Mouse (Mus musculus) CH12F3 (cell line): ENCODE results near the gene Milr1.
"Not testable (repeated sequence)": the region's sequence is repeated elsewhere in the genome, so short reads cannot be mapped to it uniquely, and the experiment has no call there.

Experiments used
- in situ Hi-C: fragments of 300-500 bp; cut with MboI; formaldehyde crosslinking; loops from 2 replicates; pipeline ENCODE4 v1.14.3; 2020; ENCODE audit warnings: low sequenced_read_pairs

Gene Milr1

DNA sequence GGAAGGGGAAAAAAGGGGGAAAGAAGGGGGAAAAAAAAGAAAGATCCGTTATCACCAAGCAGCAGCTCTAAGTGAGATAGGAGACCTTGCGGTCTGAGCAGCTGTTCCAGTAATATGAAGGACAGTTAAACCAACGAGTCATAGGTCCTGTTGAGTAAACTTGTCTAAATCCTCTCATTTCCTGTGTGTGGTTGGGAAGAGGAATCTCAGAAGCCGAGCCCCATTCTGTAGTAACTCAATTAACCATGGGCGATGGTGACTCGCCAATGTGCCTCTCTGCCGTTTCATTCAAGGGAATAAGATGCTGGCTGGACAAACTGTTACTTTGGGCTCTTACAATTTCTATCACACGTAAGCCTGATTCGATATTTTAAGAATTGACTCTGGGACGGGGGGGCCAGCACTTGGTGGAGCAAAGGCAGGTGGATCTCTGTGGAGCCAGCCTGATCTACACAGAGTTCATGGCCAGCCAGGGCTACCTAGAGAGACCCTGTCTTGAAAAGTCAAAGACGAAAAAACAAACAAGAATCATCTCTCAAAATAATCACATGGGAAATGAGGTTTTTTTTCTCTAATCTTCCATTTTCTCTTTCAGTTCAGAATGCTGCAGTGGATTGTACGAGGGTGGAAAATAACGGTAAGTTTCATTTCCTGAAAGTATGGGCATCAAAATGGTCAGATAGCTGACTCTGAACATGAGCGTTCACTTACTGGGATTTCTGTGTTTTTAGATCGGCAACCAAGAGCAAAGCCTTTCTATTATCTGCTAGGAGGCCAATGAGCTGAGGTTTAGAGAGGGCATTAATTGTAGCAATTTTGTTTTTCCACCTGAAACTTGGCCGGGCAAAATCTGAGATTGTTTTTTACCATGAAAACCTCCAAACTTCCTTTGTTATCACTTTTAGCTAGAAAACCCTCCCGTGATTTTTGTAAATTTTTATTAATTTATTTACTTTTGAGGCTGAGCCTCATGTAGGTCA, at the start of gene Milr1:
TSS of gene Milr1 (plus strand) at position 188 of the 980 bp plus-strand sequence.
- in situ Hi-C loops = loop anchor here (25.0 kb wide), 1 partner anchor 239 kb away; no protein-coding TSS in a partner anchor

DNA sequence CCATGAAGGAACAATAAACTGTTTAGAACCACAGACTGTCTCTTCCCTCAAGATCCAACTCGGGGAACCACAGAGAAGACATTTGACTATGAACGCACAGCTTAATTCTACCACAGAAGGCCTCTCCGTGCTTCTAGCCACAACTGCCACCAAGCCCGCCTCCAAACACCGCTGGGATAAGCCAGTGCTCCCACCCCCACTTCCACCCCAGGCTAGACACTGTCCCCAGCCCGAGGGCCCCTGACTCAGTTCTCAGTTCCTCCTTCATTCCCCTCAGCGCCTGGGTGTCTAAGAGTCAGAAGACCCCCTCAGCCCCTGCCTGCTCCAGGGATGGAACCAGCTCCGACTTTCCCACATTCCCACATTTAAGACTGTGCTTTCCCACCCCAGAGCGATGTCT, 49.4 kb upstream of the Milr1 start:
- in situ Hi-C loops = no loop called here

DNA sequence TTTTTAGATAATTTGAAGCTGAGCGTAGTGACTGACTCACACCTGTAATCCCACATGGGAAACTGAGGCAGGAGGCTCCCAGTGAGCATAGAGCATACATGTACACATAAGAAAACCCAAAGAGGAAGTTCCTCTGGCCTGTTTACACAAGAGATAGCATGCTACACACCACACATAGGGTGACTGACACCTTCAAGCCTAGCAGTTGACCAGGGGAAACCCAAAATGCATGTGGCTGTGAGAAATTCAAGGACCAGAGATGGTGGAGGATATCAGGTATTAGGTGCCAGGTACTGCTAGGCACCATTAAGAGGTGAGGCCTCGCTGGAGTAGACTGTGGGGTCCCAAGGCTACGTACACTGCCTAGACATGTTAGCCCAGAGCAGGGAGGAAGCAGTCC, 48.4 kb upstream of the Milr1 start:
- in situ Hi-C loops = no loop called here

DNA sequence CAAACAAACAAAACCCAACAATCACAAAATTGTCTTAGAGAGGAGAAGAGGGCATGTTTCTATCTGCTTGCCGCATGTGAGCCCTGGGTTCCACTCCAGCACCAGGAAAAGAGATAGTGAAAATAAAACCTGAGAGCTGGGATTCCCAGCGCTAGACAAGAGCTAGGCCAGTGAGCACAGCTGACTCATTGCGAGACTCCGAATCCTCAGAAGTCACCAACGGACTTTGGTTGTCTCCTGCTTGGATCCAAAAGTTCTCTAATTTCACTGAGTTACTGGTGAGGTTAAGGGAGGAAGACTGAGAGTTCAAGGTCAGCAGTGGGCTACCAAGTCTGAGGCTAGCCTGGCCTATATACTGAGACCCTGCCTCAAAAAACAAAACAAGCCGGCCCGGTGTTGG, 47.1 kb upstream of the Milr1 start:
- in situ Hi-C loops = no loop called here

DNA sequence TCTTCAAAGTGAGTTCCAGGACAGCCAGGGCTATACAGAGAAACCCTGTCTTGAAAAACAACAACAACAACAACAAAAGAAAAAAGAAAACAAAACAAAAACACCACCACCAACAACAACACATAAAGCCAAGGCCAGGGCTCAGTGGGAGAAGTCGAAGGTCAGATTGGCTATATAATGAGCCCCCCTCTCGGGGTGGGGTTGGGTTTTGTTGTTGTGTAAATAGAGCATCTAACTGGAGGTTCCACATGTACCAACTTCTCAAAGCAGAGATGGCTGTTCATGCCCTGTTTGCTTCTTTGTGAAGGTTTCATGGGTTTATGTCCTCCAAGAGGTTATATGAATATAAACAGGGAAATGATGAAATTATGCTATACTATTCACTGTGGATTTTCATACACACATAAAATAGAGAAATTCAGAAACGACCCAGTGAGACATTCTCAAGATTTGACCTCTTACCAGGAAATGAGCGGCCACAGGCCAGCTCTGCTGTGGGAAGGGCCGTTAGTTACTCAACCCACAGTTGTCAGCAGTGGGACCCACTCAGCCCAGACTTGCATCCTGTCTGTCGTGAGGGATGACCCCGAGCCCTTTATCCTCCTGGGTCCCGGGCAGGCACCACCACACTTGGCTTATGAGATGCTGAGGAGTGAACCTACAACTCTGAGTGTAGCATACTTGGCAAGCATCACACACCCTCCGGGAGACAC, 46.5 kb upstream of the Milr1 start:
- in situ Hi-C loops = no loop called here

DNA sequence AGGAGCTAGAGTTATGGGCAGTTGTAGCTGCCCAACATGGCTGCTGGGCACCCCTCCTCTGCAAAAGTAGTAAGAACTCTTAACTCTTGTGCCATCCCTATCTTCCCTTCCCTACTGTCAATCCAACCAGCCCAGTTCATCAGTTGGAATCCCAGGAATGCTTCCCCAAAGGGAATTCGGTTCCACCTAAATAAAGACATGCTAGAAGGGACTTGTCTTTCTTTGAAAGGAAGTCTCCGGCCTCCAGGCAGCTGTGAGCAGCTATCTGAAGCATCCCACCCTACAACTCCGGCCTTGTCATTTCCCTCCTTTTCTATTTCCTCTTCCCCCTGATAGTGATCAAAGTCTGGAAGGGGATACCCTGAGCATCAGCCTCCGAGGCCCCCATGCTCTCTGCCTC, 44.8 kb upstream of the Milr1 start:
- in situ Hi-C loops = no loop called here

DNA sequence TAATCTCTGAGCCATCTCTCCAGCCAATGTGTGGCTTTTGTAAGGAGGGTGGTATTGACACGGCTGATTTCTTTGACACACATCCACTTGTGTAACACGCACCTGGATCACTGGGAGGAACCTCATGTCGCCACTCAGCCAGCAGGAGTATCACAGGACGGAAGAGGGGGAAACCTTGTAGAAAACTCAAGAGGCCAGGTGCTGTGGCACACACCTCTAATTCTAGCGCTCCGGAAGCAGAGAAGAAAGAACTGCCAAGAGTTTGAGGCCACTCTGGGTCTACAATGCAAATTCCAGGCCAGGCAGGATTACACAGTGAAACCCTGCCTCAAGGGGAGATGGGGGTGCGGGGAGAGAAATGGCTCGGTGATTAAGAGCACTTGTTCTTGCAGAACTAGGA, 43.9 kb upstream of the Milr1 start:
- in situ Hi-C loops = no loop called here

DNA sequence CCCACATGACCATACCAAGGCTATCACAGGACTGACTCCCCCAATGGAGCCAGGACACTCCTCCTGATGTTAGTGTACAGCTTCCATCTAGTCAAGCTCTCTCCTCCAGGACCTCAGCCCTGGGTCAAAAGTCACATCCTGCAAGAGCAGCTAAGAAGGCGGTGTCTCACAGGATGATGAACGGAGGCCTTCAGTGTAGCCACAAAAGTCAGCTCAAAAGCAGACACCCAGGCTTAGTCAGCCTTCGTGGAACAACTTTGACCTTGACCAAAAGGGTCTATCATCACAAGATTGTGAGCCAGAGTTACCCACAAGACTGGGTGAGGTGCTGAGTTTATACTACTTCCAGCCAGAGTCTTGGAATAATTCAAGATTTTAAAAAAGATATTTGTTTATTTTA, 43.2 kb upstream of the Milr1 start:
- in situ Hi-C loops = no loop called here

DNA sequence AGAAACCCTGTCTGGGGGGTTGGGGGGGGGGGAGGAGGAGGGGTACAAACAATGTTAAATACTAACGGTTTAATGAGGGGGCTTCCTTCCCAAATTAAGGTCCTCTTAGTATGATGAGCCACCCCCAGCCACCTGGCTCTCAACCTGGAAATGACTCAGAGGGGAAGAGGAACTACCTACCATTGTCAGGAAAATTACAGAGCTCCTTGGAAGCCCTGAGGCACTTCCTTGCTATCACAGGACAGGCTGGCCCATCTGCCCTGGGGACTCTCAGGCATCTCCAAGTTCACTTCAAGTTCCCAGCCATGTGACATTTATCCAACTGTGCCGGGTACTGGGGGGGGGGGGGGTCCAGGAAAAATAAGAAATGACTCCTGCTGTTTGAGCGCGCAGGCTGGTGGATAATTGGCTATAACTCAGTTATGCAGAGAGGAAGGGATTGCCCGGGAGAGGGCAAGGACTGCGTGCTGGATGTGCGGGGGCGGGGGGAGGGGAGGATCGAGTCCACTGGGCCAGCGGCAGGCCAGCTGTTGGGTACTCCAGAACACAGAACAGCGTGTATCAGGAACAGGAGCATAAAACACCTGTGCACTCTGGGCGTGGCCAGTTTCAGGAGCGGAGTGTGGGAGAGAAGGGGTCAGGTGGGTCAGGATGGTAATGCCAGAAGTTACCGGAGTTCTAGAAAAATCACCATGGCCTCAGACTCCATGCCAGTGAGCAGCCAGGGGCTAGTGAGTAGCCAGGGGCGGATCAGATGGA, 41.6 kb upstream of the Milr1 start:
- in situ Hi-C loops = no loop called here

DNA sequence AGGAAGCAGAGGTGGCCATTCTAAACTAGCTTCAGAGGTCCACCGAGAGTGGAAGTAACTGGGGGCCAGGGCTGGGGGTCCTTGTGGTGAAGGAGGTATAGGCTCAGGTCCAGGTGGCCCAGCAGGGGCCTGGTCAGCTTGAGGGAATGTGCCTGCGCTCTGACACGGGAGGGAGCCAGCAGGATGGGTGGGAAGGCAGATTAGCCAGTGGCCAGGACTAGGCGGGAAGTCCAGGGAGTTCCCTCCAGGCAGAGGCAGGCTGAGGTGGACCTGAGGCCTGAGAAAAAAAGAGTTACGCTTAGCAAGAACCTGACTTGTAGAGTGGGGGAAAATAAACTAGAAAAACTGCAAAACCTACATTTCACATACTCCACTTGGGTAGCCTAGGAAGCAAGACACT, 40.2 kb upstream of the Milr1 start:
- in situ Hi-C loops = no loop called here

DNA sequence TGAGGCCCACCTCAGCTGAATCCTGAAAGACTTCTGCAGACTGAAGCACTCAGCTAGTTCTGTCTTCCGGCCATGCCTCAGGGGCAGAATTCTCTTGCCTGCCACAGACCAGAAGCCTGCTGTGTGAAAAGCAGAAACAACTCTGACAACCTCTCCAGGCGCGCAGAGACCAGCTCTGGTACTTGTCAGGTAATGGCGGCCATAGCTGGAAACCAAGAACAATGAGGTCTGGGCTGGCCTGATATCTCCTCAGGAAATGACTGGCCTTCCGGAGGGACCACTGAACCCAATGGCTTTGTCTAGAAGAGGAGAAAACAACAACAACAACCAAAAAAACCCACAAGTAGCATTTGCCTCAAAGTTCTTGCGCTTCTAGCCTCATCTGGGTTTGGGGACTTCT, 36.0 kb upstream of the Milr1 start:
- in situ Hi-C loops = no loop called here

DNA sequence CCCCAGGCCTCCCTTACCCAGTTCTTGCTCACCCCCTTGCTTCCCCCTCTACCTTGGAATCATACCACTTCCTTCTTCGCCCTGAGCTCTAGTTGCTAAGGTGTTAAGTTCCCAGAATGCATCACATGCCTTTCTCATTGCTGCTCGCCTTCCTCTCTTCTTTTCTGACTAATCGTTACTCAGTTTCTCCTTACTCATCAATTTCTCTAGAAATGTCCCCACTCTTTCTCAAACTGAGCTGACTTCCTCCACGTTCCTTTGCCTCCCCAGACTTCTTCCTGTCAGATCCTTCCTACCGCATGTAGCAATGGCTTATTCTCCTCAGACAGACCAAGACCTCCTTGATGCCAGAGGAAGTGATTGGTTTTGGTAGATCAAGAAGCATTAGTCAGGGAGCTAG, 34.5 kb upstream of the Milr1 start:
- in situ Hi-C loops = no loop called here

DNA sequence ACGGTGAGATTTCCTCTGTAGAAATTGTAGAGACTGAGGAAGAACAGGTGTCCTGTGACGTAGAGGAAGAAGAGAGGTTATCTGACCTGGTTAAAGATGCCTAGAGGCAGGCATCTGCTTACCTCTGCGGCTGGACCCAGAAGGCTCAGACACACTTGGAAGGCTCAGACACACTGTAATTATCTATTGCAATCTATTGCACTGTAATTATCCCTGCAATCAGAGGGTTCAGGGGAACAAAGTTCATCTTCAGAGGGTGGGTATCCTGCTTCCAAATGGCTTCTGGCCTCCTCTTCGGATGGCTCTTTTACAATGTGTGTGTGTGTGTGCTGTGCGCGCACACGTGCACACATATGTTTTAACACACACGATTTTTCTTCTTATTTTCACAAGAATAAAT, 30.6 kb upstream of the Milr1 start:
- in situ Hi-C loops = no loop called here

DNA sequence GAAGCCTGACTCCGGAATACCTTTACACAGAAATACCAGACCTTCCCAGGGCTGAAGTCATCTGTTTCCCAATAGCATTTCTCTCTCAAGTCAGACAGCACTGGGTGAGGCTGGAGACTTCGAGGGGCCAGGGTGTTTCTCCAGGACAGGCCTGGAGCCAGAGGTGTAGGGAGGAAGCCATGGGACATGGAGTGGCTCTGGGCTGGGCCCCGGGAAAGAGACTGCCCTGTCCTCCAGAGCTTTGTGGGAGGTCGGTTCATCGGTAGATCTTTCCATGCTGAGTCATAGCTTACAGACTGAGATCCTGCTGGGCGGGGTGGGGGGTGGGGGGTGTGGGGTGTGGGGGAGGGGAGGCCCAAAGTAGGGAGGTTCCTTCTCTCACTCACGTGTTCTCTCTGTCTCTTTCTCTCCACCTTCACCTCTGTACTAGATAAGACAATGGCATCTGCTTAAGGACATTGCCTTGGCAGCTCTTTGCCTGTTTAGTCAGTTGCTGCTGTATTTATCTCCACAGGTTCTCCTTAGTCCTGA, 28.1 kb upstream of the Milr1 start:
- in situ Hi-C loops = no loop called here

DNA sequence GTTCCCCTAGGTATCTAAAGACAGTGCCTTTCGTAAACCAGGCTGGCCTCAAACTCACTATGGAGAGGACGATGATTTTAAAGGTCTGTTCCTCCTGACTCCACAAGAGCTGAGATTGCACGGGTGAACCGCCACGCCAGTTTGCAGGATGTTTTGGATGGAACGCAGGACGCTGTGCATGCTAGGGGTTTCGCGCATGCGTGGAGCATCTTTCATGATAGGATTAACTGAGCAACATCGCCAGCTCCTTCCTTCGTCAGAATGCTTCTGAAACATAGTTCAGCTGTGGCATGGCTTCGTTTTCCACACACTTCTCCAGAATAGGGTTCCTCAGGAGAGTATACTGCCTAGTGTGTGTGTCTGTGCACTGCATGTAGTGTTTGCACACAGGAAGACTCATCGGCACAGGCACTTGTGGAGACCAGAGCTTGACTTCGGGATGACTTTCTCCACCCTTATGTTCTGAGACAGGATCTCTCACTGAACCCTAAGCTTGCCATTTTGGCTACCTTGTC, 27.4 kb upstream of the Milr1 start:
- in situ Hi-C loops = no loop called here

DNA sequence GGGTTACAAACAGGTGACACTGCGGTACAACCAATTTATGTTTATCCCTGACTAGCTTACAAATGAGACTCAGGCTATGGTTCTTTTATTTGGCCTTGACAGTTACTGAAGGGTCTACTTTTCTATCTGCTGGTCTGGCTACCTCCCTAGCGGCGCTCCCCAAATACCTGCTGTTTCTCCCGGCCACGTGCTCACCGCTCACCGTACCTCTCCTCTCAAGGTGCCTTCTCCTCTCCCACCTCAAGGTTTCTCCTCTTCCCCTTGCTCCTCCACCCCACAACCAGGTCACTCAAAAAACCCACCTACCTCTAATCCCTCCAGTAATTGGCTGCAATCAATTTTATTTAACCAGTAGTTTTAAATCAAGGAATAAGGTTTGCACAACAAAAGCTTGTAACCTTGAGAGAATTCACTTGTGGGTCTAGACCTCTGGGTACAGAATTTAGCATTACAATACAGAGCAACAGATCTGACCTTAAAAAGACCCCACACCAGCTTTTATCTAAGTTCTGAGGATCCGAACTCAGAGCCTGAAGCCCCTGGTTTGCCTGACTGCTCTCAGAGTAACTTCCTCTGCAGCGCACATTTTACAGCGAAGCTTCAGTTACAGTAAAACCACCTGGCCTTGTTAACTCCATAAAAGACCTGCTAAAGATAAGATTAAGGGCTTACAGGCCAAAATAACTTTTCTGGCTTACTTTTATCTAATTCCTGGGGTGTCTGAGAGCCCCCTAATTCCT, 26.7 kb upstream of the Milr1 start:
- in situ Hi-C loops = no loop called here

DNA sequence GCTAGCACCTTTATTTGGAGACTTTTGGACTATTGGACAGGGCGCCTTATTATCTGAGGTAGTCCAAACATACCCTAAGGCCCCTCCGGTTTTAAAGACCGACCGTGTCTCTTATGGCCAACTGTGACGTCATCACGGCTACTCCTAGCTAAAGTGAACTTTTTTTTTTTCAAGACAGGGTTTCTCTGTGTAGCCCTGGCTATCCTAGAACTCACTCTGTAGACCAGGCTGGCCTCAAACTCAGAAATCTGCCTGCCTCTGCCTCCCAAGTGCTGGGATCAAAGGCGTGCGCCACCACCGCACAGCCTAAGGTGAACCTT, 26.1 kb upstream of the Milr1 start:
- in situ Hi-C loops = not testable (repeated sequence)

DNA sequence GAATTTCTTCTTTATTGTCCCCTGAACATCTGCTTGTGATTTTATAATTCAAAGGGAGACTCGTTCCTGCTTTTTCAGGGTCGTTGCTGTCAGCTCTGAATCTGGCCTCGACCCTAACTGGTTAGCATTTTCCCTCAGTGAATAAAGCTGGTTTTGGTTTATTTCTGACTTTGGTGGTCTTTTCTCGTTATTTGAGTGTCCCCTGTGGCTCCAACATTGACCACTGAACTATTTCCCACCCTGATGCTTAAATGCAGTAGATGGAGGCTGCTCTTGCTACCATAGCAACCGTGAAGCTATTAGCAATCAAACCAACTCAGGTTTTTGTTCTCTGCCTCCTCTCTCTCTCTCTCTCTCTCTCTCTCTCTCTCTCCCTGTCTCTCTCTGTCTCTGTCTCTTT, 23.1 kb upstream of the Milr1 start:
- in situ Hi-C loops = no loop called here

DNA sequence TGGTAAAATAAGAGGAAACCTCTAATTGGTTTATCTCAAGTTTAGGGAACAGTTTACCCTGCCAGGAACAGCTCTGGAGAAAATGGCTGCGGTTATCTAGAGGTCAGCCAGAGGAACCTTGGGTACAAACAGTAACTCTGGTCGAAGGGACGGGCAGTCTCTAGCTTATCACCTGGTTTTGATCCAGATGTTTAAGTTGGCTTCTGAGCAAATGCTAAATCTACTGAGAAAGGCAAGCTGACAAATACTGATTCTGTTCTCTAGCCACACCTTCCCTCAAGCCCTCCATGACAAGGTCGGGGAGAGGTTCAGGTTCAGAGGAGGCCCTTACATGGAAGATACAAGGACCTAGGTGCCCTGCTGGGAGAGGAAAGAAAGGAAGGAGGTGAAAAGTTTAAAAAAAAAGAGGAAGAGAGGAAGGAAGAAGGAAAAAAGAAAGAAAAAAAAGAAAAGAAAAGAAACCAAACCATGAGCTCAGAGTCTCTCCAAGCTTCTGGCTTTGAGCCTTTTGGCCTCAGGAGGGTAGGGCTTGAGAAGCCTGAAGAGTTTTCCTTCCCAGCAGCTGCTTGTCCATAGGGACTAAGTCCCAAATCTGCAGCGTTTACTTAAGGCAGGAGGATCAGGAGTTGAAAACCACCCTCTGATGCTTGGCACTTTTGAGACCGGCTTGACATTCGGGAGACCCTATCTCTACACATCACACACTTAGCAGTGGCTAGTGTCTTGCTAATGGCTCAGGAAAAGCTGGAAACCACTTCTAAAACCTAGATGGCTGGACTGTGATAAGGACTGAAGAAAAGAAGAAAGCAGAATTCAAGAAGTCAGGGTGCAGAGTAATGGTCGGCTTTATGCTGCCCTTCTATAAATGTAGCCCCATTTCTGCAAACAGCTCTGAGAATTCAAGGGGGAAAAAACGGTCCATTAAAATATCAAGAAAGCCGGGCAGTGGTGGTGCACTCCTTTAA, 22.3 kb upstream of the Milr1 start:
- in situ Hi-C loops = no loop called here
